19 mouse cellular contexts compared by ENCODE assay signal in genomic region chr19:37774551-37774950, GRCm38 (mm10).
DNase-seq lines count a peak whose midpoint lies in the region; ATAC-seq lines count a peak whose summit lies in the region.
"Had no signal": no experiment of that assay in that cellular context is flagged by ENCODE, and none has a peak within 500 bp of the region (broad histone marks: within the 10 kb centered on the region; RNA-seq: fewer than 3 reads in every experiment).

No protein-coding gene starts in this region.

- 84% methylated on average over 4 of the region's 4 CpGs for WGBS in heart, embryonic 12.5 days
- WGBS in midbrain, embryonic 11.5 days = 89% methylated on average over 4 of the region's 4 CpGs
- 92% methylated on average over 4 of the region's 4 CpGs for WGBS in midbrain, embryonic 15.5 days

- H3K9ac ChIP-seq in heart, embryonic 12.5 days = no peak overlapping the region
- no peak overlapping the region for H3K9ac ChIP-seq in midbrain, embryonic 11.5 days (ENCODE audit: low read length)
- H3K9ac ChIP-seq in midbrain, embryonic 15.5 days = no peak overlapping the region

- H3K36me3 ChIP-seq in heart, embryonic 12.5 days = no peaks in the 10 kb centered on the region
- H3K36me3 ChIP-seq in midbrain, embryonic 11.5 days (ENCODE audit: control insufficient read depth, insufficient read depth, low read length) = no peaks in the 10 kb centered on the region
- H3K36me3 ChIP-seq in midbrain, embryonic 15.5 days (replicated peaks) = no peaks in the 10 kb centered on the region
- H3K36me3 ChIP-seq: G1E had no signal

- no peak overlapping the region for H3K27ac ChIP-seq in heart, embryonic 12.5 days (ENCODE audit: poor library complexity, severe bottlenecking)
- H3K27ac ChIP-seq in midbrain, embryonic 11.5 days (ENCODE audit: low read depth, low read length) = no peak overlapping the region
- H3K27ac ChIP-seq in midbrain, embryonic 15.5 days = no peak overlapping the region

- DNase-seq in heart, adult 11 months = peak; percentile 70
- peak; percentile 70 for DNase-seq in midbrain, embryonic 11.5 days (ENCODE audit: low spot score, missing footprints)
- DNase-seq: adrenal gland, adult 2 months; adrenal gland, adult 8-10 months; adrenal gland, postnatal 10 days; adrenal gland, postnatal 14 days; adrenal gland, postnatal 25 days; adrenal gland, postnatal 36 days; B cell, adult 2 months; cerebellum, adult 11 months; cerebellum, adult 11-12 months; cerebellum, adult 18-20 months had no signal

- H3K4me3 ChIP-seq in heart, embryonic 12.5 days = no peak overlapping the region
- H3K4me3 ChIP-seq in midbrain, embryonic 11.5 days (ENCODE audit: low read depth, low read length) = no peak overlapping the region
- no peak overlapping the region for H3K4me3 ChIP-seq in midbrain, embryonic 15.5 days

- no peaks in the 10 kb centered on the region for H3K9me3 ChIP-seq in heart, embryonic 12.5 days (replicated peaks)
- H3K9me3 ChIP-seq in midbrain, embryonic 11.5 days (ENCODE audit: control insufficient read depth, low read length) = no peaks in the 10 kb centered on the region; the same call in 1 of the 2 replicates
- H3K9me3 ChIP-seq in midbrain, embryonic 15.5 days = no peaks in the 10 kb centered on the region
- H3K9me3 ChIP-seq: G1E had no signal

- H3K4me1 ChIP-seq in heart, embryonic 12.5 days (replicated peaks) = no peaks in the 10 kb centered on the region
- H3K4me1 ChIP-seq in midbrain, embryonic 11.5 days (ENCODE audit: control insufficient read depth, insufficient read depth, low read length) = no peaks in the 10 kb centered on the region
- H3K4me1 ChIP-seq in midbrain, embryonic 15.5 days = no peaks in the 10 kb centered on the region

- H3K27me3 ChIP-seq in heart, embryonic 12.5 days (replicated peaks) = no peaks in the 10 kb centered on the region
- no peaks in the 10 kb centered on the region for H3K27me3 ChIP-seq in midbrain, embryonic 11.5 days (ENCODE audit: control insufficient read depth, insufficient read depth, low read length)
- no peaks in the 10 kb centered on the region for H3K27me3 ChIP-seq in midbrain, embryonic 15.5 days (replicated peaks)
- H3K27me3 ChIP-seq: CH12.LX, Patski had no signal

- no peak for ATAC-seq in heart, embryonic 12.5 days (ENCODE audit: insufficient number of reproducible peaks, low FRiP score)
- ATAC-seq in midbrain, embryonic 11.5 days (ENCODE audit: low FRiP score) = no peak
- ATAC-seq in midbrain, embryonic 15.5 days (replicated peaks) = no peak
- ATAC-seq: activated CD4-positive, CD25-positive, alpha-beta regulatory T cell, adult 4 months; CD4-positive, CD25-positive, alpha-beta regulatory T cell, adult 4 months; Patski had no signal

- H3K4me2 ChIP-seq in heart, embryonic 12.5 days = no peak overlapping the region
- no peak overlapping the region for H3K4me2 ChIP-seq in midbrain, embryonic 11.5 days
- H3K4me2 ChIP-seq in midbrain, embryonic 15.5 days = no peak overlapping the region
